Mouse (Mus musculus) testis, adult 2 months (tissue): ENCODE measurements around the gene Inpp4b. TPM values are rescaled to one million over a fixed set of nuclear protein-coding genes. Genes with fewer than 3 reads are reported as not detected.

Source experiments
- H3K27ac ChIP-seq: fragments of 200-500 bp; 2 replicates; pipeline ENCODE4 v1.5.1; 2012; ENCODE audit warnings: low read depth, low read length; ENCODE audit not compliant: control insufficient read depth, insufficient read depth
- H3K27me3 ChIP-seq: fragments of 200-500 bp; 2 replicates; pipeline ENCODE4 v1.6.1; 2012; ENCODE audit warnings: mild to moderate bottlenecking, low read length, moderate library complexity; ENCODE audit not compliant: control insufficient read depth, insufficient read depth
- H3K36me3 ChIP-seq: fragments of 200-500 bp; 2 replicates; pipeline ENCODE4 v1.6.1; 2012; ENCODE audit warnings: mild to moderate bottlenecking, low read length; ENCODE audit not compliant: control insufficient read depth, insufficient read depth
- H3K4me1 ChIP-seq: fragments of 200-500 bp; 2 replicates; pipeline ENCODE4 v1.6.1; 2012; ENCODE audit warnings: low read length; ENCODE audit not compliant: control insufficient read depth, insufficient read depth
- H3K4me3 ChIP-seq: fragments of 200-500 bp; 2 replicates; pipeline ENCODE4 v1.5.1; 2012; ENCODE audit warnings: low read depth, mild to moderate bottlenecking, low read length, moderate library complexity, mixed read lengths; ENCODE audit not compliant: control insufficient read depth
- CTCF ChIP-seq: fragments of 200-500 bp; IDR thresholded peaks from 2 replicates; pipeline ENCODE4 v1.5.1; 2012; ENCODE audit warnings: low read depth, mild to moderate bottlenecking, inconsistent platforms, low read length, moderate library complexity; ENCODE audit not compliant: control insufficient read depth, insufficient read depth, insufficient replicate concordance
- POLR2A ChIP-seq: fragments of 200-500 bp; IDR thresholded peaks from 2 replicates; pipeline ENCODE4 v1.6.1; 2012; ENCODE audit warnings: low read depth, mild to moderate bottlenecking, inconsistent platforms, low read length, moderate library complexity; ENCODE audit not compliant: control insufficient read depth
- polyA plus RNA-seq: library from polyadenylated mRNA; depleted of rRNA; stranded (reverse); fragments of >200 nt; gene quantifications from 2 replicates; pipeline ENCODE4 v1.2.3, GENCODE M21; 2012

Gene Inpp4b
- polyA plus RNA-seq, 1 experiment, result 2.3 TPM

DNA sequence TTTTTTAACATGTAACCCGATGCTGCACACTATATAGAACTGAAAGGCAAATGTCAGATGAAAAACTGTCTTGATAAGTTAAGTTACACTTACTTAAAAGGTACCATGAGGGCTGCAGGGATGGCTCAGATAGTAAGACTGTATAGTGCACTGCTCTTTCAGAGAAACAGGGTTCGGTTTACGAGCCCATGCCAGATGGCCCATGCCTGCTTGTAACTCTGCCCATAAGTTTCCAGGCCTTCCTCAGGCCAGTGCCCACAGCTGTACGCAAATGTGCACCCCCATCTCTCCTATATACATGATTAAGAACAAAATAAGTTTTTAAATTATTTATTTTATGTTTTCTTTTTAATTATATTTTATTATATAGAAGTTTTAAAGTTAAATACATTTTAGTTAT, 300.7 kb downstream of the Inpp4b start:
- Histone ChIP-seq H3K27me3 (no peaks in the 10 kb centered on the region), H3K4me3 (no peak overlapping the region), H3K36me3 (no peaks in the 10 kb centered on the region), H3K4me1 (no peaks in the 10 kb centered on the region), H3K27ac (no peak overlapping the region)
- TF ChIP-seq CTCF (no peak), POLR2A (no peak)

- TF ChIP-seq POLR2A, result no peak
- no peak for TF ChIP-seq CTCF
- no peaks in the 10 kb centered on the region for H3K36me3 ChIP-seq
- no peaks in the 10 kb centered on the region for H3K4me1 ChIP-seq
- H3K27me3 ChIP-seq, result no peaks in the 10 kb centered on the region
- H3K27ac ChIP-seq, result no peak overlapping the region
- H3K4me3 ChIP-seq, result no peak overlapping the region
Observed at GRCm38 (mm10) chr8:81692167-81692566, 349.8 kb downstream of the Inpp4b start.

- TF ChIP-seq CTCF (no peak), POLR2A (no peak)
- H3K4me1 ChIP-seq, result no peaks in the 10 kb centered on the region
- no peaks in the 10 kb centered on the region for H3K27me3 ChIP-seq
- H3K27ac ChIP-seq, result no peak overlapping the region
- no peaks in the 10 kb centered on the region for H3K36me3 ChIP-seq
- no peak overlapping the region for H3K4me3 ChIP-seq
Observed at GRCm38 (mm10) chr8:81694893-81695292, 352.5 kb downstream of the Inpp4b start.

DNA sequence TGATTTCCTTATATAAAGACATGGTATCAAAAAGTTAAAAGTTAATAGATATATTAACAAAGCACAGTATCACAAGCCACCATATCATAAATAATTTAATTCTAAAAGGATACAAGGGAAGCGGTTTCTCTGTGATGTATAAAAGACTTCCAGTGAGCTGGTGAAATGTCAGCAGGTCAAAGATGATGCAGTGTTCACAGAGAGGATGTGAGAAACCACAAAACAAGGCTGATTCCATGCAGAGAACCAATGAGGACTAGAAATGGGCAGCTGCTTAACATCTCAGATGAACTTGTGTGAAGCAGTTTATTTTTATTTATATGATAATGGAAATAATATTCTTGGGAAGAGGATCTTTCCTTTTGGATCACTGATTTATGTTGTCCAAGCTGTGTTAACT, 359.7 kb downstream of the Inpp4b start:
- no peak for TF ChIP-seq POLR2A
- no peak for TF ChIP-seq CTCF
- no peaks in the 10 kb centered on the region for H3K36me3 ChIP-seq
- H3K27ac ChIP-seq, result no peak overlapping the region
- no peak overlapping the region for H3K4me3 ChIP-seq
- no peaks in the 10 kb centered on the region for H3K4me1 ChIP-seq
- H3K27me3 ChIP-seq, result no peaks in the 10 kb centered on the region

DNA sequence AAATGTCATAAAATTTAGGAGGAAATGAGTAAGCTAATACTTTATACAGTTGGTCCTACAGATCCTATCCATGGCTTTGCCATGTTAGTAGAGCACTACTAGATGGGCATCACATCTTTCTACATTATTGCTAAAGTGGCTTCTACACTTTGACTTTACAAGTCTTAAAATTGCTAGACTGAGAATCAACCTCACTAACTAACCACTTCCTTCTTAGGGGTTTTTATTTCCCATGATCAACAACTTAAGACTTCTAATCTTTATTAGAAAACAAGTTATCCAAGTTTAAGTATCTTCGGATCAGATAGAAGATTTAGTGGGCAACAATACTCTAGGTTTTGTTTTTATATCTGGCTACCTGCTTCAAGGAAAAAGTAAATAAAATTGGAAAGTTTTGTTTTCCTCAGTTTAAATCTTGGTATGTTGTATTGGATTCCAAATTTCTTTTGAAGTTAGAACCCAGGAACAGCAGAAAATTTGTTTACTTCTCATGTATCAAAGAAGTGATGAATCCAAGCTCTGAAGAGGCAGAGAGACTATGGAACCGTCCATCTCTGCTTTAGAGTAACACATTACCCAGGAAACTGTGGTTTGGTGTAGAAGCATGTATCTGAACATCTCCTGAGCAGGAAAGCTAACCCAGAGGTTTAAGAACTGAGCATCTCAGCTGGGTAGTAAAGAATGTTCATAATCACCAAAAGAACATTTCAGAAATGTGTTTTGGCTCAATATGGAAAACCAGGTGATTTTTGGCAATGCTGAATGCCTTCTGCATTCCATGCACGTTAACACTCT, 361.4 kb downstream of the Inpp4b start:
- no peaks in the 10 kb centered on the region for H3K27me3 ChIP-seq
- H3K36me3 ChIP-seq, result no peaks in the 10 kb centered on the region
- no peak for TF ChIP-seq CTCF
- no peak for TF ChIP-seq POLR2A
- no peak overlapping the region for H3K27ac ChIP-seq
- no peaks in the 10 kb centered on the region for H3K4me1 ChIP-seq
- H3K4me3 ChIP-seq, result no peak overlapping the region

GRCm38 (mm10) chr8:81707436-81707835, 365.1 kb downstream of the Inpp4b start:
- Histone ChIP-seq H3K4me1 (no peaks in the 10 kb centered on the region), H3K27ac (no peak overlapping the region), H3K27me3 (no peaks in the 10 kb centered on the region), H3K4me3 (no peak overlapping the region), H3K36me3 (no peaks in the 10 kb centered on the region)
- TF ChIP-seq POLR2A, result no peak
- no peak for TF ChIP-seq CTCF

DNA sequence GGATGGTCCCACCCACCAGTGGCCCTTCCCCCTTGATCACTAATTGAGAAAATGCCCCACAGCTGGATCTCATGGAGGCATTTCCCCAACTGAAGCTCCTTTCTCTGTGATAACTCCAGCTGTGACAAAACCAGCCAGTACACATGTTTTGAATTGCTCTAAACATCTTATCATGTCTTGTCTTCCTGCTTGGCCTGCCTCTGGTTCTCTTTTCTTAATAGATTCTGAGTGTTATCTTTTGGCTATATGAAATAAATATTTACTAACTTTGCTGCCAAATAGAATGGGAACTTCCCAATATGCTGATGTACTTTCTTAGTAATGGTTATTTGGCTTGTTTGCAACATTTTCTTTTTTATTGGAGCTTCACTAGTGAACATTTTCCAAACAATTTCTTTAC, 389.0 kb downstream of the Inpp4b start:
- Histone ChIP-seq H3K36me3 (no peaks in the 10 kb centered on the region), H3K27ac (no peak overlapping the region), H3K4me3 (no peak overlapping the region), H3K27me3 (no peaks in the 10 kb centered on the region), H3K4me1 (no peaks in the 10 kb centered on the region)
- TF ChIP-seq POLR2A (no peak), CTCF (no peak)

- Histone ChIP-seq H3K4me3 (no peak overlapping the region), H3K4me1 (no peaks in the 10 kb centered on the region), H3K36me3 (no peaks in the 10 kb centered on the region), H3K27ac (no peak overlapping the region), H3K27me3 (no peaks in the 10 kb centered on the region)
- TF ChIP-seq POLR2A, result no peak
- no peak for TF ChIP-seq CTCF
Observed at GRCm38 (mm10) chr8:81735655-81736054, 393.3 kb downstream of the Inpp4b start.
